Mouse (Mus musculus): ENCODE data around the gene Akna. TPM values are rescaled to one million over a fixed set of nuclear protein-coding genes. Genes with fewer than 3 reads are reported as not detected.
A peak's percentile ranks its signal among the peaks of the same experiment; 100 is the strongest.

Gene Akna
- polyA plus RNA-seq, 1 experiment = 6.7 TPM

GRCm38 (mm10) chr4:63389121-63389886, 13.8 kb downstream of the Akna start:
- Histone ChIP-seq H3K27ac (ENCODE audit: insufficient read depth, low read length) (no peak overlapping the region), H3K4me3 (ENCODE audit: insufficient read depth, low read length) (no peak overlapping the region), H3K4me1 (ENCODE audit: control insufficient read depth, insufficient read depth, low read length) (no peaks in the 10 kb centered on the region)
- TF ChIP-seq CTCF (IDR thresholded peaks at IDR 0.05; ENCODE audit: borderline replicate concordance, insufficient read depth, low read length) (no peak), POLR2A (IDR thresholded peaks at IDR 0.05; ENCODE audit: low read depth, low read length) (no peak)

- Histone ChIP-seq H3K27ac (ENCODE audit: insufficient read depth, low read length) (no peak overlapping the region), H3K4me1 (ENCODE audit: control insufficient read depth, insufficient read depth, low read length) (no peaks in the 10 kb centered on the region), H3K4me3 (ENCODE audit: insufficient read depth, low read length) (no peak overlapping the region)
- TF ChIP-seq CTCF (IDR thresholded peaks at IDR 0.05; ENCODE audit: borderline replicate concordance, insufficient read depth, low read length) (no peak), POLR2A (IDR thresholded peaks at IDR 0.05; ENCODE audit: low read depth, low read length) (no peak)
Measured at GRCm38 (mm10) chr4:63388029-63388428, 15.1 kb downstream of the Akna start.

- H3K27ac ChIP-seq (ENCODE audit: insufficient read depth, low read length) = no peak overlapping the region
- H3K4me3 ChIP-seq (ENCODE audit: insufficient read depth, low read length) = no peak overlapping the region
- H3K4me1 ChIP-seq (ENCODE audit: control insufficient read depth, insufficient read depth, low read length) = no peaks in the 10 kb centered on the region
- TF ChIP-seq CTCF (IDR thresholded peaks at IDR 0.05; ENCODE audit: borderline replicate concordance, insufficient read depth, low read length) (no peak), POLR2A (IDR thresholded peaks at IDR 0.05; ENCODE audit: low read depth, low read length) (no peak)
Measured at GRCm38 (mm10) chr4:63385784-63386183, 17.4 kb downstream of the Akna start.

- Histone ChIP-seq H3K4me1 (ENCODE audit: control insufficient read depth, insufficient read depth, low read length) (no peaks in the 10 kb centered on the region), H3K4me3 (ENCODE audit: insufficient read depth, low read length) (no peak overlapping the region), H3K27ac (ENCODE audit: insufficient read depth, low read length) (no peak overlapping the region)
- TF ChIP-seq CTCF (IDR thresholded peaks at IDR 0.05; ENCODE audit: borderline replicate concordance, insufficient read depth, low read length) (no peak), POLR2A (IDR thresholded peaks at IDR 0.05; ENCODE audit: low read depth, low read length) (no peak)
Measured at GRCm38 (mm10) chr4:63385253-63385652, 17.9 kb downstream of the Akna start.

- H3K27ac ChIP-seq (ENCODE audit: insufficient read depth, low read length) = no peak overlapping the region
- TF ChIP-seq CTCF (IDR thresholded peaks at IDR 0.05; ENCODE audit: borderline replicate concordance, insufficient read depth, low read length) (no peak), POLR2A (IDR thresholded peaks at IDR 0.05; ENCODE audit: low read depth, low read length) (no peak)
Measured at GRCm38 (mm10) chr4:63384262-63384661, 18.9 kb downstream of the Akna start.

GRCm38 (mm10) chr4:63383474-63383873, 19.7 kb downstream of the Akna start:
- Histone ChIP-seq H3K27ac (ENCODE audit: insufficient read depth, low read length) (no peak overlapping the region), H3K4me1 (ENCODE audit: control insufficient read depth, insufficient read depth, low read length) (no peaks in the 10 kb centered on the region), H3K4me3 (ENCODE audit: insufficient read depth, low read length) (no peak overlapping the region)
- TF ChIP-seq CTCF (IDR thresholded peaks at IDR 0.05; ENCODE audit: borderline replicate concordance, insufficient read depth, low read length) (no peak), POLR2A (IDR thresholded peaks at IDR 0.05; ENCODE audit: low read depth, low read length) (no peak)

More at GRCm38 (mm10) chr4:63384262-63384661, 18.9 kb downstream of the Akna start:
- Histone ChIP-seq H3K4me1 (ENCODE audit: control insufficient read depth, insufficient read depth, low read length) (no peaks in the 10 kb centered on the region), H3K4me3 (ENCODE audit: insufficient read depth, low read length) (no peak overlapping the region)

- Histone ChIP-seq H3K4me3 (ENCODE audit: insufficient read depth, low read length) (no peak overlapping the region), H3K27ac (ENCODE audit: insufficient read depth, low read length) (no peak overlapping the region), H3K4me1 (ENCODE audit: control insufficient read depth, insufficient read depth, low read length) (no peaks in the 10 kb centered on the region)
- TF ChIP-seq CTCF (IDR thresholded peaks at IDR 0.05; ENCODE audit: borderline replicate concordance, insufficient read depth, low read length) (no peak), POLR2A (IDR thresholded peaks at IDR 0.05; ENCODE audit: low read depth, low read length) (no peak)
Measured at GRCm38 (mm10) chr4:63382676-63383369, 20.3 kb downstream of the Akna start.

- H3K27ac ChIP-seq (ENCODE audit: insufficient read depth, low read length) = no peak overlapping the region
- H3K4me1 ChIP-seq (ENCODE audit: control insufficient read depth, insufficient read depth, low read length) = no peaks in the 10 kb centered on the region
- 0 out of 2 replicates have a peak, but pooled peaks have one; percentile 29 for TF ChIP-seq CTCF (IDR thresholded peaks at IDR 0.05; ENCODE audit: borderline replicate concordance, insufficient read depth, low read length)
- TF ChIP-seq POLR2A (IDR thresholded peaks at IDR 0.05; ENCODE audit: low read depth, low read length) = no peak
- no peak overlapping the region for H3K4me3 ChIP-seq (ENCODE audit: insufficient read depth, low read length)
Measured at GRCm38 (mm10) chr4:63377483-63377882, 25.7 kb downstream of the Akna start.

GRCm38 (mm10) chr4:63375367-63375766, 27.8 kb downstream of the Akna start:
- no peak overlapping the region for H3K4me3 ChIP-seq (ENCODE audit: insufficient read depth, low read length)
- TF ChIP-seq CTCF (IDR thresholded peaks at IDR 0.05; ENCODE audit: borderline replicate concordance, insufficient read depth, low read length) (no peak), POLR2A (IDR thresholded peaks at IDR 0.05; ENCODE audit: low read depth, low read length) (no peak)
- no peaks in the 10 kb centered on the region for H3K4me1 ChIP-seq (ENCODE audit: control insufficient read depth, insufficient read depth, low read length)
- H3K27ac ChIP-seq (ENCODE audit: insufficient read depth, low read length) = no peak overlapping the region

- Histone ChIP-seq H3K4me1 (ENCODE audit: control insufficient read depth, insufficient read depth, low read length) (no peaks in the 10 kb centered on the region), H3K4me3 (ENCODE audit: insufficient read depth, low read length) (no peak overlapping the region), H3K27ac (ENCODE audit: insufficient read depth, low read length) (no peak overlapping the region)
- TF ChIP-seq CTCF (IDR thresholded peaks at IDR 0.05; ENCODE audit: borderline replicate concordance, insufficient read depth, low read length) (no peak), POLR2A (IDR thresholded peaks at IDR 0.05; ENCODE audit: low read depth, low read length) (no peak)
Measured at GRCm38 (mm10) chr4:63374331-63374730, 28.8 kb downstream of the Akna start.
